Mouse (Mus musculus): ENCODE measurements at regions not wholly inside any gene's neighbourhood (a gene's known extent, or its start where the extent isn't known, plus 50 kb on each side); places are given as distances from the start of the nearest gene placed in this dataset.
"Not testable (repeated sequence)": the region's sequence is repeated elsewhere in the genome, so short reads cannot be mapped to it uniquely, and the experiment has no call there.

DNA sequence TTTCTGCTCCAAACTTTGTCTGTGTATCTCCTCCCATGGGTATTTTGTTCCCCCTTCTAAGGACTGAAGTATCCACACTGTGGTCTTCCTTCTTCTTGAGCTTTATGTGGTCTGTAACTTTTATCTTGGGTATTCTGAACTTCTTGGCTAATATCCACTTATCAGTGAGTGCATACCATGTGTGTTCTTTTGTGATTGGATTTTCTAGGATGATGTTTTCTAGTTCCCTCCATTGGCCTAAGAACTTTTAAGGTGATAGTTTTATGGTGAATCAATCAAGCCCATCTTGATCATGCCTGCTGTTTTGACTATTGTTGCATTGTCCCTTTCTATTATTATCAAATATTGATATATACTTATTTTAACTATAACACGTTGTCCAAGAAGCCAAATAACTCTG lies 779.4 kb upstream of the Tpm3-rs7 start:
- DNase-seq: not testable (repeated sequence)

DNA sequence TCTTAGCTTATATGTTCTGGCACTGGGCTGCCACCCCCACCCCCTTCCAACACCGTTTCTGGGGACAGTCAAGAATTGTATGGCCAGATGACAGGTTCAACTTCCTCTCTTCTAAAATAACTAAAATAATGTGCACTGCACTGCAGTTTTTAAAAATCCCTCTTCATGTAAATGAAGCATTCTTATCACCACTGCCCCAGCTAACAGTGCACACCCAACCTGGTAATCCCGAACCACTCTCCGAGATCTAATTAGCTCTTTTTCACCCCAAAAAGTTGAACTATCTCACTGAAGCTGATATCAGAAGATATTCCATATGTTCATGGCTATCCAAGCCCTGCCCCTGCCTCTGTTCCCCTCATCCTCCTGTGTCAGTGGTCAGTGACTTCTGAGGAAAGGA lies 778.5 kb upstream of the Tpm3-rs7 start:
- DNase-seq: no peak

GRCm38 (mm10) chr14:112542261-112542660 lies 772.1 kb upstream of the Tpm3-rs7 start:
- DNase-seq: no peak

- DNase-seq: peak in 1 of 2 experiments; percentile 1
These were observed 765.6 kb upstream of the Tpm3-rs7 start for GRCm38 (mm10) chr14:112548798-112549197.

DNA sequence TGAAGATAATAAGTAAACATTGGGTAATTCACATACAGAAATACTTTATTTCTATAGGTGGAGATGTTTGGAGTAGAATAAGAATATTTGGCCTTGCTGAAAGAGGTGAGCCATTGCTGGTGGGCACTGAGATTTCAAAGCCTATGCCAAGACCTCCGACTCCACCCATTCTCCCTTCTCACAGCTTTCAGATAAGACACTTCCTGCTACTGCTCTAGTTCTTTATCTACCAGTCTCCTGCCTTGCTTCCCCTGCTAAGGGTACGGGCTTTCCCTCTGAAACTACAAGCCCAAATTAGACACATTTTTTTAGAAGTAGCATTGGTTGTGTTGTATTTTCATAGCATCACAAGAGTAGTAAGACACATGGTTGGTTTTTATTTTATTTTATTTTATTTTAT lies 752.2 kb upstream of the Tpm3-rs7 start:
- no peak for DNase-seq

DNA sequence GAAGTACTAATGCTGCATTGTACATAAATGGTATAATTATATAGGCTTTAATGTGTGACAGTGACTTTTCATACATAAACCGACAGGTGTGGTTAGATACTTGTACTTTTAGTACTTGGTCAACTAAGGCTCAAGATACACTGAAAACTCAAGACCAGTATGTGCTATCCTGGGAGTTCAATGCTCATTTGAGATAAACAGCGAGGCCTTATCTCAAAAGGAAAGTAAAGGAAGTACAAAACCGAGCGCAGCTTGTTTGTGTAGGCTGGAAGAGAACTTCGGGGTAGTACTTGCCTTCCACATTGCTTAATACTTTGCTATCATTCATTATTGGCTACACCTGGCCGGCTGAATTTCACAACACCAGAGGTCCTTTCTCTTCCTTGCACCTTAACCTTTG lies 719.7 kb upstream of the Tpm3-rs7 start:
- no peak for DNase-seq

- DNase-seq: no peak
These were observed 693.7 kb upstream of the Tpm3-rs7 start for GRCm38 (mm10) chr14:112620701-112621100.

- DNase-seq: no peak
These were observed 656.8 kb upstream of the Tpm3-rs7 start for GRCm38 (mm10) chr14:112657634-112658033.

DNA sequence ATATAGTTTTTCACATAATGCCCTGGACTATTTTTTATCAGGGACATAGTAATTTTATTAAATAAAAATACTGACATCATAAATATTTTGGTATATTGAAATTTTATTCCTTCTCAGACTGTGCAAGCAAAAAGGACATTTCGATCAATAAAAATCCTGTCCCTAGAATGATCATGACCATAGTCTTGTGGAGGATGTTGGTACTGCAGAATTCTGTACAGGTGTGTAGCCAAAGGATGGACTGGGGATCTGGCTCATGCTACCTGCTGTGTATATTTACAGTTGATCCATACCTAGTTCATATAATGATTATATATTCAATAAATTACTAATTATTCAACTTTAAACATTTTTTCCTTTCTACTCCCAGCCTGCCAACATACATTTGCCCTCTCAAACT lies 654.6 kb upstream of the Tpm3-rs7 start:
- no peak for DNase-seq

DNA sequence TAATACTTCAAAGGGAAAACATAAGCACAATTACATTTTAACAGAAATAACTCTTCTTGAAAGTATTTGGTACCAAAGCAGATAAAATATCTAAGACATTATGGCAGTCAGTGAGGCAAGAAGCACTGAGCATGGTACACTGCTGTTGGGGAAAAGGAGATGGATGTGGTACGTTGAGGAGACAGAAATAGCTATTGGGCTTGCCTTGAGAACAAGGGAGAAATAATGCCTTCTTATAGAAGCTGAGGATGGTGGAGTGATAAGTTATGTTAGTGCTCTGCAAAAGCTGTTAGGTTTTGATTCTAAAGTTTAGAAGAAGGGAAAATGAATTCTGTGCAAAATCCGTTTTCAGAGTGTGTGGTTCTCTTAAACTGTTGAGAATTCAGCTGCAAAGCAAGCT lies 633.7 kb upstream of the Tpm3-rs7 start:
- no peak for DNase-seq

DNA sequence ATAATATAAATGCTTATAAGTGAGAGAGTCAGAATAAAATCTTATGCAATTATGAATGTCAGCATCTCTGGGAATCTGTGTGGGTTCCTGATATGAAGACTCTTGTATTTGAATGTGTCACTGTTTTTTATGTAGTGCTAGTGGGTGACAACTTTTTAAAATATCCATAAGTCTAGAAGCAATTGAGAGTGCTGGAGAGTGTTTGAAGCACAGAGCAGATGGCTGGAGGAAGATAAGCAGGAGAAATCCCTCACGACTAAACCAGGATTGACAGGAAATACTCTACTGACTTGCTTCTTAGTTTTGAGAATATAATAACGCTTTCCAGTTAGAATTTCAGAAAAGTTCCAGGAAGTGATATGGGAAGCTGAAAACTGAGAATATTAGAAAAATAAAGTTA lies 628.4 kb upstream of the Tpm3-rs7 start:
- no peak for DNase-seq

DNA sequence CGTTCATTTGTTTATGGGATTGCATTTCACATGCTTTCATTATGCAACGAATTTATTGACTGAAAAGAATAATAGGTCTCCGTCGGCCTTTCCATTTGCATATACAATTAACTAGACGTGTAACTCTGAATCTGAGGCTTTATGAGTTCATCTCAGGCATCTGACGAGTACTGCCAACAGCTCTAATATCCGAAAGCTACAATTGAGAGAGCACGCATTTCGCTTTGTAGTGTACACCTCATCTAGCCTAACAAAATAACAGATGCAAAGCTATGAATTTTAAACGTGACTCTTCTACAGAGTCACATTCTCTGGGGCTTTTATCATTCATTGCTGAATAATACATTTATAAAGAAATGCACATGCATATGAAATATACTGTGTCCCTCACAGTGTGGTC lies 594.9 kb upstream of the Tpm3-rs7 start:
- DNase-seq: no peak

Data from kidney, postnatal 4 days (tissue).